Mouse (Mus musculus): ENCODE measurements around the gene Mpnd.

DNA sequence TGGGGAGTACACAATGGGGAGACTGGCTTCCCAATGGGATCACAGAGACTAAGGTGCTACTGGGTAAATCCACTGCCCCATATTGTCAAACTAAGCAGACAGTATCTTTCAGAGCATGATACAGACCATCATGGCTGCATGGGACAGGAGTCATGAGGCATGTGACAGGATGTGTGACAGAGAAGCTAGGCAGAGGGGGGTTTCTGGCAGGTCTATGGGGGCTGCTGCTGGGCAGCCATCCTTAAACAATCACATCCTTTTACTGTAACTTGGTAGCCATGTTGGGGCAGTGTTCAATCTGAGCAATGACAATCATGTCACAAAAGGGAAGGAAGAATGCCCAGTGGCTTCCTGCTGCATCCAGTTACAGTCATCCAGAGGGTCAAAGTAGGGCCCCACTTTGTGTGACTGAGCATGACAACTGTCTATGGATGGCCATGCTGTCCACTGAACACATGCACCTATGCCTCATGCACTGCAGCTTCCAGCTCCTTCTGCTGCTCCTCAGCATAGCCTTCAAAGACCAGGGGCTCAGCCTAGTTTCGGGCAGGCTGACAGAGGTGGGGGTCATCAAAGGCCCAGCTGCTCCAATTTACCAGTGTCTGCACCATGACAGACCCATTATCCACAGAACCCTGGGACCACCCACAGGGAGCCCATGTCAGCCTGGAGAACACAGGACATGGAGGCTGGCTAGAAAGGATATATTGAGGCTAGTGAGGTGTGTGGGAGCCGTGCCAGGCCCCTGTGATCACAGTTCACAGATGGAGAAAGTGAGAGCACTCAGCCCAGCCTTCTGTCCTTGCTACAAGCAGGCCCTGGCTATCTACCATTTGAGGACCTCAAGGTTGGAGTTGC is 16.8 kb downstream of the Mpnd start:
- TF ChIP-seq CTCF (IDR thresholded peaks at IDR 0.05; ENCODE audit: low read depth) = no peak
- no peak for TF ChIP-seq EP300 (IDR thresholded peaks at IDR 0.05; ENCODE audit: low read depth)
